Mouse (Mus musculus): ENCODE data around the gene Dapk2. TPM values are rescaled to one million over a fixed set of nuclear protein-coding genes. Genes with fewer than 3 reads are reported as not detected.

The Dapk2 gene
- polyA plus RNA-seq, 1 experiment, result 32.8 TPM

GRCm38 (mm10) chr9:66198533-66198932 is 40.5 kb downstream of the Dapk2 start:
- H3K4me1 ChIP-seq (ENCODE audit: control insufficient read depth, insufficient read depth, low read length), result no peaks in the 10 kb centered on the region
- H3K4me3 ChIP-seq (replicated peaks; ENCODE audit: extremely low read depth, low read depth, low read length), result no peak overlapping the region
- WGBS, result 84% methylated on average over 1 of the region's 1 CpGs
- TF ChIP-seq POLR2A (IDR thresholded peaks at IDR 0.05; ENCODE audit: borderline replicate concordance, extremely low read depth, low read depth, low read length) (no peak), CTCF (IDR thresholded peaks at IDR 0.05; ENCODE audit: insufficient read depth, low read length) (no peak)
- DNase-seq, result no peak

GRCm38 (mm10) chr9:66199657-66200410 is 41.8 kb downstream of the Dapk2 start:
- WGBS, result 66% methylated on average over 14 of the region's 14 CpGs
- no peak for DNase-seq
- Histone ChIP-seq H3K4me3 (replicated peaks; ENCODE audit: extremely low read depth, low read depth, low read length) (no peak overlapping the region), H3K4me1 (ENCODE audit: control insufficient read depth, insufficient read depth, low read length) (no peaks in the 10 kb centered on the region)
- no peak for TF ChIP-seq POLR2A (IDR thresholded peaks at IDR 0.05; ENCODE audit: borderline replicate concordance, extremely low read depth, low read depth, low read length)
- TF ChIP-seq CTCF (IDR thresholded peaks at IDR 0.05; ENCODE audit: insufficient read depth, low read length), result no peak

- 55% methylated on average over 5 of the region's 5 CpGs for WGBS
Measured at GRCm38 (mm10) chr9:66200411-66200789, 42.4 kb downstream of the Dapk2 start.

GRCm38 (mm10) chr9:66201665-66202064 is 43.6 kb downstream of the Dapk2 start:
- no peak for DNase-seq

More at GRCm38 (mm10) chr9:66200411-66200789, 42.4 kb downstream of the Dapk2 start:
- Histone ChIP-seq H3K4me3 (replicated peaks; ENCODE audit: extremely low read depth, low read depth, low read length) (no peak overlapping the region), H3K4me1 (ENCODE audit: control insufficient read depth, insufficient read depth, low read length) (no peaks in the 10 kb centered on the region)
- TF ChIP-seq CTCF (IDR thresholded peaks at IDR 0.05; ENCODE audit: insufficient read depth, low read length), result no peak
- TF ChIP-seq POLR2A (IDR thresholded peaks at IDR 0.05; ENCODE audit: borderline replicate concordance, extremely low read depth, low read depth, low read length), result no peak
- DNase-seq, result no peak

GRCm38 (mm10) chr9:66202463-66202862 is 44.4 kb downstream of the Dapk2 start:
- DNase-seq, result no peak
- no peak for TF ChIP-seq POLR2A (IDR thresholded peaks at IDR 0.05; ENCODE audit: borderline replicate concordance, extremely low read depth, low read depth, low read length)
- no peak for TF ChIP-seq CTCF (IDR thresholded peaks at IDR 0.05; ENCODE audit: insufficient read depth, low read length)
- Histone ChIP-seq H3K4me3 (replicated peaks; ENCODE audit: extremely low read depth, low read depth, low read length) (no peak overlapping the region), H3K4me1 (ENCODE audit: control insufficient read depth, insufficient read depth, low read length) (no peaks in the 10 kb centered on the region)
- 68% methylated on average over 7 of the region's 7 CpGs for WGBS

More at GRCm38 (mm10) chr9:66201665-66202064, 43.6 kb downstream of the Dapk2 start:
- no peak for TF ChIP-seq POLR2A (IDR thresholded peaks at IDR 0.05; ENCODE audit: borderline replicate concordance, extremely low read depth, low read depth, low read length)
- TF ChIP-seq CTCF (IDR thresholded peaks at IDR 0.05; ENCODE audit: insufficient read depth, low read length), result no peak
- H3K4me1 ChIP-seq (ENCODE audit: control insufficient read depth, insufficient read depth, low read length), result no peaks in the 10 kb centered on the region
- WGBS, result 44% methylated on average over 6 of the region's 6 CpGs
- no peak overlapping the region for H3K4me3 ChIP-seq (replicated peaks; ENCODE audit: extremely low read depth, low read depth, low read length)

GRCm38 (mm10) chr9:66205702-66206101 is 47.7 kb downstream of the Dapk2 start:
- no peak for TF ChIP-seq CTCF (IDR thresholded peaks at IDR 0.05; ENCODE audit: insufficient read depth, low read length)
- TF ChIP-seq POLR2A (IDR thresholded peaks at IDR 0.05; ENCODE audit: borderline replicate concordance, extremely low read depth, low read depth, low read length), result no peak
- no peak for DNase-seq
- peaks cover under 1% of the 10 kb centered on the region; the same call in 1 of the 2 replicates for H3K4me1 ChIP-seq (ENCODE audit: control insufficient read depth, insufficient read depth, low read length)
- H3K4me3 ChIP-seq (replicated peaks; ENCODE audit: extremely low read depth, low read depth, low read length), result no peak overlapping the region
- 72% methylated on average over 9 of the region's 9 CpGs for WGBS

GRCm38 (mm10) chr9:66206825-66207224 is 48.8 kb downstream of the Dapk2 start:
- no peak overlapping the region for H3K4me3 ChIP-seq (replicated peaks; ENCODE audit: extremely low read depth, low read depth, low read length)
- TF ChIP-seq POLR2A (IDR thresholded peaks at IDR 0.05; ENCODE audit: borderline replicate concordance, extremely low read depth, low read depth, low read length) (no peak), CTCF (IDR thresholded peaks at IDR 0.05; ENCODE audit: insufficient read depth, low read length) (no peak)
- WGBS, result 38% methylated on average over 5 of the region's 5 CpGs
- H3K4me1 ChIP-seq (ENCODE audit: control insufficient read depth, insufficient read depth, low read length), result peaks cover 3% of the 10 kb centered on the region
- DNase-seq, result no peak

GRCm38 (mm10) chr9:66211420-66211819 is 53.4 kb downstream of the Dapk2 start:
- Histone ChIP-seq H3K4me1 (ENCODE audit: control insufficient read depth, insufficient read depth, low read length) (peaks cover 20% of the 10 kb centered on the region), H3K4me3 (replicated peaks; ENCODE audit: extremely low read depth, low read depth, low read length) (no peak overlapping the region)
- 21% methylated on average over 4 of the region's 4 CpGs for WGBS
- no peak for DNase-seq
- no peak for TF ChIP-seq CTCF (IDR thresholded peaks at IDR 0.05; ENCODE audit: insufficient read depth, low read length)
- TF ChIP-seq POLR2A (IDR thresholded peaks at IDR 0.05; ENCODE audit: borderline replicate concordance, extremely low read depth, low read depth, low read length), result no peak

GRCm38 (mm10) chr9:66212088-66212487 is 54.1 kb downstream of the Dapk2 start:
- 65% methylated on average over 2 of the region's 2 CpGs for WGBS
- Histone ChIP-seq H3K4me3 (replicated peaks; ENCODE audit: extremely low read depth, low read depth, low read length) (no peak overlapping the region), H3K4me1 (ENCODE audit: control insufficient read depth, insufficient read depth, low read length) (peaks cover 20% of the 10 kb centered on the region)
- DNase-seq, result no peak
- TF ChIP-seq POLR2A (IDR thresholded peaks at IDR 0.05; ENCODE audit: borderline replicate concordance, extremely low read depth, low read depth, low read length), result no peak
- TF ChIP-seq CTCF (IDR thresholded peaks at IDR 0.05; ENCODE audit: insufficient read depth, low read length), result no peak

- no peak for DNase-seq
- TF ChIP-seq CTCF (IDR thresholded peaks at IDR 0.05; ENCODE audit: insufficient read depth, low read length) (no peak), POLR2A (IDR thresholded peaks at IDR 0.05; ENCODE audit: borderline replicate concordance, extremely low read depth, low read depth, low read length) (no peak)
- 50% methylated on average over 5 of the region's 5 CpGs for WGBS
- Histone ChIP-seq H3K4me3 (replicated peaks; ENCODE audit: extremely low read depth, low read depth, low read length) (no peak overlapping the region), H3K4me1 (ENCODE audit: control insufficient read depth, insufficient read depth, low read length) (peaks cover 20% of the 10 kb centered on the region)
Measured at GRCm38 (mm10) chr9:66212802-66213201, 54.8 kb downstream of the Dapk2 start.
